Mouse (Mus musculus): Measurements from ENCODE around the gene Atp2a1.

GRCm38 (mm10) chr7:126461626-126462025 is 1.3 kb downstream of the Atp2a1 start:
- TF ChIP-seq MAFK (IDR thresholded peaks at IDR 0.05; ENCODE audit: insufficient read depth, low read depth, low read length) (no peak), CHD2 (IDR thresholded peaks at IDR 0.05; ENCODE audit: low read depth, low read length) (no peak), ZC3H11A (IDR thresholded peaks at IDR 0.05; ENCODE audit: borderline replicate concordance, low read depth, low read length) (no peak)
